Mouse (Mus musculus) adrenal gland, postnatal 36 days (tissue): ENCODE results near the gene Egln1. TPM values are rescaled to one million over a fixed set of nuclear protein-coding genes. Genes with fewer than 3 reads are reported as not detected.

Source experiments
- DNase-seq, 2 experiments: peaks; one replicate each; pipeline ENCODE4 v3.0.0; 2021; ENCODE audit warnings: mixed read lengths in 1 of 2
- total RNA-seq, 2 experiments: library from RNA; stranded (reverse); gene quantifications; 2 replicates each; pipeline ENCODE4 v1.2.3; 2021

The Egln1 gene
- total RNA-seq, 2 experiments from 2014 or later, result 50.2 to 64.1 TPM

GRCm38 (mm10) chr8:124947865-124948732 is 1.0 kb downstream of the Egln1 start:
- DNase-seq, result peak; percentile 57 to 58

DNA sequence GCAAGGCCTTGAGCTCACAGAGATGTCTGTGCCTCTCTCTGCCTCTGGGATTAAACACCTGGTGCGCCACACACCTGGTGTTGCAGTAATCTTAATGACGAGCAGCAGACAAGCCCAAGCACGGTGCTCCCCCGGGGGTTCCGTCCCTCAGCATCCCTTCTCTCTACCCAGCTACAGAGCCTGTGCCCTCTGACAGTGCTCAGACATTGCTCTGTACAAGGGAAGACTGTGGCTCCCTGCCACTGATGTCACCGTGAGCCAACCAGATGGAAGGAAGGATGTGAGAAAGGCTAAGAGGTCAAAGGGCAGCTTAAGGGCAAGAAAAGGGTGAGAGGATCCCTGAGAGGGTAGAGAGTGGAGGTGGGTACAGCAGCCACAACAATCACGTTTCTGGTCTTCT is 4.7 kb downstream of the Egln1 start:
- no peak for DNase-seq

DNA sequence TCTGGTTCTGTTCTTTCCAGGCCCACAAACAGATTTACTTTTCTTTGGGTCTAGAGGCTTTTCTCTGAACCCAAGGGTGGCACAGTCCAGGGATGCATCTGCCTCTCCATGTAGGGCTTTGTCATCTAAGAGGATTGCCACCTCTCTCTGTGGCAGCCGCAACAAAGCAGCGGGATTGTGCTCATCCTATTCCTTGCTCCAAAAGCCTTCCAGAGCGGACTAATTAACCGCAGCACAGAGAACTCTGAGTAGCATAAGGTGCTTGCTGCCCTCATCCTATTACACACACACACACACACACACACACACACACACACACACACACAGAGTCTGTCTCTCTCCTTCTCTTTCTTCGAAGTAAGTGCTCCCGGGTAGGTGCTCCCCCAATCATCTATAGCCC is 5.3 kb downstream of the Egln1 start:
- DNase-seq, result no peak

GRCm38 (mm10) chr8:124937293-124937692 is 11.8 kb downstream of the Egln1 start:
- DNase-seq, result no peak

- no peak for DNase-seq
Measured at GRCm38 (mm10) chr8:124936699-124937098, 12.4 kb downstream of the Egln1 start.

- no peak for DNase-seq
Measured at GRCm38 (mm10) chr8:124935116-124935515, 14.0 kb downstream of the Egln1 start.

DNA sequence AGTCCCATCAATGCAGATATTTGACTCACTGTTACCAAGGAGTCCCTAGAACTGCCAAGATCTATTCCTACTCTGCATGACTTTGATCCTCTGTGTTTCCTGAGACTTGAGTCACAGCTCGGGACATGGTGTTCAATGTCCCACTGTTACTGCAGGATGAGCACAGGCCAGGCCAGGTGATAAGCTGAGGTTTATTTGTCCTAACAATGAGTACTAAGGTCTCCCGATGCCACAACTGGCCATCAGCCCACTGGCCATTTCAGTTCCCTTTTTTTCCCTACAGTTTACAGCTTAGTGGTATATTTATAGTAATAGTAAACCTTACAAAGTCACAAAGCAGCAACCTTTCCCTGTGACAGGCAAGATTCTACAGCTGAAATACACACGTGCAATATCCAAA is 16.7 kb downstream of the Egln1 start:
- DNase-seq, result no peak

GRCm38 (mm10) chr8:124930649-124931048 is 18.5 kb downstream of the Egln1 start:
- DNase-seq, result no peak

DNA sequence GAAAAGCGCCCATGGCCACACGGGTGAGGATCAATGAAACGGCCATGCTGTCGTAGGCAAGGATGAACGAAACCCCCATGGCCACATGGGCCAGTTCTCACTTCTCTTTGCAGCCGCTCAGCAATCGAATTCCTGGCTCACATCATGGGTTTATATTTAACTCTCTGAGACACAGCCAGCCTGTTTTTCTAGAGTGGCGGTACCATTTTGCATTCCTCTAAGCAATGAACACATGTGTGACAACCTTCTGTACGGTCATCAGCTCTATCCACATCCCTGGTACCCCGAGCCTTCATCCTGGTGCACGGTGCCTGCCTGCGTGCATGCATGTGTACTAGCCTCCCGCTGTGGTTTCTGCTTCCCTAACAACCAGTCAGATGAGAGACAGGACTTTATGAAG is 19.0 kb downstream of the Egln1 start:
- no peak for DNase-seq

DNA sequence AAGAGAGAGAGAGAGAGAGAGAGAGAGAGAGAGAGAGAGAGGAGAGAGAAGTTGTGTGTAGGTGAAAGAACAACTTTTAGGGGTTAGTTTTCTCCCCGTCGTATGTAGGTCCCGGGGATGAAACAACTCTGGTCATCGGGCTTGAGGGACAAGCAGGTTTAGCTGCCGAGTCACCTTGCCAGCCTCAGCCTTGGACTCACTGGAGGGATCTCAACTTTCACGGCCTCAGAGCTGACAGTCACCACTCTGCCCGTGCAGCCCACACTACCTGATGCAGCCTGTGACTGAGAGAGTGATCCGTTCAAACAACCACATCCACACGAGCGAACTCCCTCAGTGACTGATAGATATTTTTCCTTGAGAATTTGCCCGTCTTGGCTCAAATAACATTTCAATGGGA is 20.1 kb downstream of the Egln1 start:
- DNase-seq, result no peak

- DNase-seq, result peak in 1 of 2 experiments; percentile 33
Measured at GRCm38 (mm10) chr8:124926351-124926771, 22.8 kb downstream of the Egln1 start.

DNA sequence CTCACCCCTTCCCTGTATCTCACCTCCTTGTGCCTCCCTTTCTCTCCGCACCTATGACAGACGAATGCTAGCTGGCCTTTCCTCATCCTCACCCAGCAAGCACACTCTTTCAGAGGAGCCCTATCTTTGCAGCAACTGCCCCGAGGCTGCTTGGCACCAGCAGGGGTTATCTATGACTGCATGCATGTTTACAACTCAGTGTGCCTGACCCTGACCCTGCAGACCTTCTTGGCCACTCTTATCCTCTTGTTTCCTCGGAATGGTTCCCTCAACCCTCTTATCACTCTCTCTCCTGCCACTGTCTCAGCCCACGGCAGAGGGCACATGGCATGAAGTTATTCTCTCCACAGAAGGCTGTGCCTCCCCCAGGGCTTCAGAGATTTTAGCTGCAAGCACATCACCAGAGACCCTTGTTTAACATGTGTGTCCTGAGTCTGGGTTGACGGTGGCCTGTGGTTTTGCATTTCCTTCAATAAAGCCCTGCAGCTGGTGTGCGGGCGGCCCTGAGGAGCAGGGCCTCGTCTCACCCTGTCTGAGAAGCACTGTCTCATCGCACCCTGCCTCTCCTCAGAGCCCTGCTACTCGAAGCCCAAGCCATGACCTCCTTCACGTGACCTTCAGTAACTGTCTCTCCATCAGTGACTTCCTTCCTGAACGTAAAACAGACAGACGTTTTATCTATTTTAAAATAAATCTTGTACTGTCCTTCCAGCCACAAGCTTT is 23.4 kb downstream of the Egln1 start:
- DNase-seq, result peak in 1 of 2 experiments; percentile 40

GRCm38 (mm10) chr8:124923971-124924652 is 25.0 kb downstream of the Egln1 start:
- peak; percentile 26 to 46 for DNase-seq

- peak; percentile 19 to 30 for DNase-seq
Measured at GRCm38 (mm10) chr8:124922490-124923089, 26.5 kb downstream of the Egln1 start.

- DNase-seq, result peak; percentile 55 to 61
Measured at GRCm38 (mm10) chr8:124921369-124922279, 27.5 kb downstream of the Egln1 start.

- no peak for DNase-seq
Measured at GRCm38 (mm10) chr8:124917741-124918484, 31.2 kb downstream of the Egln1 start.

- DNase-seq, result no peak
Measured at GRCm38 (mm10) chr8:124914061-124914460, 35.1 kb downstream of the Egln1 start.

- no peak for DNase-seq
Measured at GRCm38 (mm10) chr8:124911938-124912872, 36.9 kb downstream of the Egln1 start.

DNA sequence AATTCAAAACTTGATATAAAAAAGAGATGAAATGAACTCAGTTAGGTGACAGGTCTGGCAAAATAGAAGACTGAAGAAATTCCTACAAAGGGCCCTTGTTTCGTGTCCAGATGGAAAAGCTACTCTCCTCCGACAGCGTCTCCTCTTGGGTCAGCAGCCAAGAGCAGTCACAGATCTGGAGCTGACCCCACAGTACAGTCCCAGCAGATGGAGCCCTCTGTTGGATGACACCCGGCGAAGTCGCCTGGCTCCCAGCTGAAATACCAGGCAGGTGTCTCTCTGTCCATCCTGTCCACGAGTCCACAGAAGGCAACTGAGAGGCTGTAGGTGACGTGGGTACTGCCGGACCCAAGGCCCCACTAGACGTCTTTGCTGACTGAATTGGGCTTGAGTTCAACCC is 38.8 kb downstream of the Egln1 start:
- DNase-seq, result peak; percentile 23 to 31
